19 mouse cellular contexts compared by ENCODE assay signal in genomic region chr9:121241366-121241765, GRCm38 (mm10). TPM values are rescaled to one million over a fixed set of nuclear protein-coding genes. Genes with fewer than 3 reads are reported as not detected.
DNase-seq lines count a peak whose midpoint lies in the region; ATAC-seq and TF ChIP-seq lines count a peak whose summit lies in the region.
"Had no signal": no experiment of that assay in that cellular context is flagged by ENCODE, and none has a peak within 500 bp of the region (broad histone marks: within the 10 kb centered on the region; RNA-seq: fewer than 3 reads in every experiment).

No protein-coding gene starts in this region.

- H3K27ac ChIP-seq in kidney, adult 2 months (ENCODE audit: insufficient read depth, low read depth, low read length): no peak overlapping the region
- no peak overlapping the region for H3K27ac ChIP-seq in kidney, embryonic 14.5 days (ENCODE audit: low read depth, low read length)
- no peak overlapping the region for H3K27ac ChIP-seq in midbrain, embryonic 13.5 days
- H3K27ac ChIP-seq in midbrain, postnatal 0 days (ENCODE audit: low read depth, low read length): no peak overlapping the region
- no peak overlapping the region for H3K27ac ChIP-seq in embryonic facial prominence, embryonic 15.5 days (replicated peaks)
- H3K27ac ChIP-seq in neural tube, embryonic 15.5 days (replicated peaks): no peak overlapping the region
- H3K27ac ChIP-seq: hindbrain, embryonic 10.5 days; liver, embryonic 12.5 days had no signal

- TF ChIP-seq POLR2A in kidney, adult 2 months (IDR thresholded peaks at IDR 0.05; ENCODE audit: low read depth, low read length): no peak

- no peak overlapping the region for H3K4me3 ChIP-seq in kidney, adult 2 months (ENCODE audit: insufficient read depth, low read depth, low read length)
- no peak overlapping the region for H3K4me3 ChIP-seq in kidney, embryonic 14.5 days (ENCODE audit: low read length)
- no peak overlapping the region for H3K4me3 ChIP-seq in midbrain, embryonic 13.5 days (replicated peaks)
- H3K4me3 ChIP-seq in midbrain, postnatal 0 days (ENCODE audit: low read depth, low read length): no peak overlapping the region
- H3K4me3 ChIP-seq in embryonic facial prominence, embryonic 15.5 days (replicated peaks): no peak overlapping the region
- no peak overlapping the region for H3K4me3 ChIP-seq in neural tube, embryonic 15.5 days (replicated peaks)
- H3K4me3 ChIP-seq: erythroblast, embryonic 14.5 days; hindbrain, embryonic 10.5 days; liver, embryonic 12.5 days; myocyte had no signal

- H3K36me3 ChIP-seq in kidney, adult 2 months (ENCODE audit: control insufficient read depth, insufficient read depth, low read length): no peaks in the 10 kb centered on the region
- H3K36me3 ChIP-seq in kidney, embryonic 14.5 days (ENCODE audit: control insufficient read depth, insufficient read depth, low read length): no peaks in the 10 kb centered on the region
- H3K36me3 ChIP-seq in midbrain, embryonic 13.5 days: no peaks in the 10 kb centered on the region
- no peaks in the 10 kb centered on the region for H3K36me3 ChIP-seq in midbrain, postnatal 0 days (ENCODE audit: insufficient read depth, low read length)
- H3K36me3 ChIP-seq in embryonic facial prominence, embryonic 15.5 days: no peaks in the 10 kb centered on the region
- no peaks in the 10 kb centered on the region for H3K36me3 ChIP-seq in neural tube, embryonic 15.5 days
- H3K36me3 ChIP-seq: G1E; hindbrain, embryonic 10.5 days; liver, embryonic 12.5 days had no signal

- TF ChIP-seq CTCF in kidney, adult 2 months (conservative IDR thresholded peaks at IDR 0.05; ENCODE audit: insufficient read depth, insufficient read length, low read depth, low read length): no peak
- TF ChIP-seq CTCF in midbrain, postnatal 0 days (IDR thresholded peaks at IDR 0.05): no peak

- ATAC-seq in kidney, embryonic 14.5 days (ENCODE audit: low FRiP score, low TSS enrichment): no peak
- 0 out of 2 replicates have a peak, but pooled peaks have one; percentile 40 for ATAC-seq in midbrain, embryonic 13.5 days
- ATAC-seq in midbrain, postnatal 0 days (ENCODE audit: low FRiP score): no peak
- ATAC-seq in embryonic facial prominence, embryonic 15.5 days (ENCODE audit: insufficient number of reproducible peaks, low FRiP score, low TSS enrichment, low read depth): 0 out of 2 replicates have a peak, but pooled peaks have one; percentile 43
- ATAC-seq in neural tube, embryonic 15.5 days (ENCODE audit: low FRiP score): no peak
- ATAC-seq: CD4-positive, CD25-positive, alpha-beta regulatory T cell, adult 4 months; forebrain, embryonic 14.5 days; liver, embryonic 12.5 days had no signal

- H3K4me1 ChIP-seq in kidney, adult 2 months (ENCODE audit: control insufficient read depth, insufficient read depth, low read length): no peaks in the 10 kb centered on the region
- H3K4me1 ChIP-seq in kidney, embryonic 14.5 days (ENCODE audit: control insufficient read depth, insufficient read depth, low read length): no peaks in the 10 kb centered on the region
- H3K4me1 ChIP-seq in midbrain, embryonic 13.5 days (replicated peaks): no peaks in the 10 kb centered on the region
- no peaks in the 10 kb centered on the region for H3K4me1 ChIP-seq in midbrain, postnatal 0 days (ENCODE audit: insufficient read depth, low read length)
- no peaks in the 10 kb centered on the region for H3K4me1 ChIP-seq in embryonic facial prominence, embryonic 15.5 days
- no peaks in the 10 kb centered on the region for H3K4me1 ChIP-seq in neural tube, embryonic 15.5 days
- H3K4me1 ChIP-seq: liver, embryonic 12.5 days had no signal

- no peak overlapping the region for H3K9ac ChIP-seq in kidney, embryonic 14.5 days (ENCODE audit: low read depth, low read length)
- no peak overlapping the region for H3K9ac ChIP-seq in midbrain, embryonic 13.5 days (replicated peaks)
- H3K9ac ChIP-seq in midbrain, postnatal 0 days (replicated peaks; ENCODE audit: low read length, poor library complexity, severe bottlenecking): no peak overlapping the region
- no peak overlapping the region for H3K9ac ChIP-seq in embryonic facial prominence, embryonic 15.5 days
- no peak overlapping the region for H3K9ac ChIP-seq in neural tube, embryonic 15.5 days (replicated peaks)
- H3K9ac ChIP-seq: liver, embryonic 12.5 days had no signal

- no peaks in the 10 kb centered on the region for H3K9me3 ChIP-seq in kidney, embryonic 14.5 days (ENCODE audit: control insufficient read depth, low read length)
- H3K9me3 ChIP-seq in midbrain, embryonic 13.5 days: no peaks in the 10 kb centered on the region
- H3K9me3 ChIP-seq in midbrain, postnatal 0 days (ENCODE audit: low read length): no peaks in the 10 kb centered on the region
- no peaks in the 10 kb centered on the region for H3K9me3 ChIP-seq in embryonic facial prominence, embryonic 15.5 days (replicated peaks)
- no peaks in the 10 kb centered on the region for H3K9me3 ChIP-seq in neural tube, embryonic 15.5 days (replicated peaks)
- H3K9me3 ChIP-seq: G1E; hindbrain, embryonic 10.5 days; liver, embryonic 12.5 days had no signal

- WGBS in kidney, adult 2 months: 81% methylated on average over 8 of the region's 8 CpGs
- WGBS in kidney, embryonic 14.5 days: 87% methylated on average over 8 of the region's 8 CpGs
- 86% methylated on average over 8 of the region's 8 CpGs for WGBS in midbrain, embryonic 13.5 days
- WGBS in midbrain, postnatal 0 days: 90% methylated on average over 8 of the region's 8 CpGs
- 78% methylated on average over 8 of the region's 8 CpGs for WGBS in embryonic facial prominence, embryonic 15.5 days
- WGBS in neural tube, embryonic 15.5 days: 82% methylated on average over 8 of the region's 8 CpGs

- H3K4me2 ChIP-seq in kidney, embryonic 14.5 days (replicated peaks; ENCODE audit: low read depth, low read length): no peak overlapping the region
- no peak overlapping the region for H3K4me2 ChIP-seq in midbrain, embryonic 13.5 days (replicated peaks)
- H3K4me2 ChIP-seq in midbrain, postnatal 0 days (ENCODE audit: low read depth, low read length, poor library complexity, severe bottlenecking): no peak overlapping the region
- no peak overlapping the region for H3K4me2 ChIP-seq in embryonic facial prominence, embryonic 15.5 days (replicated peaks)
- no peak overlapping the region for H3K4me2 ChIP-seq in neural tube, embryonic 15.5 days
- H3K4me2 ChIP-seq: liver, embryonic 12.5 days had no signal

- no peaks in the 10 kb centered on the region for H3K27me3 ChIP-seq in kidney, adult 2 months (replicated peaks; ENCODE audit: control insufficient read depth, insufficient read depth, low read length)
- H3K27me3 ChIP-seq in kidney, embryonic 14.5 days (ENCODE audit: control insufficient read depth, insufficient read depth, low read length): no peaks in the 10 kb centered on the region
- no peaks in the 10 kb centered on the region for H3K27me3 ChIP-seq in midbrain, embryonic 13.5 days
- H3K27me3 ChIP-seq in midbrain, postnatal 0 days (ENCODE audit: insufficient read depth, low read length): no peaks in the 10 kb centered on the region
- H3K27me3 ChIP-seq in embryonic facial prominence, embryonic 15.5 days: no peaks in the 10 kb centered on the region
- no peaks in the 10 kb centered on the region for H3K27me3 ChIP-seq in neural tube, embryonic 15.5 days (replicated peaks)

- DNase-seq in adrenal gland, postnatal 10 days: peak; percentile 0
- DNase-seq in adrenal gland, postnatal 36 days: no peak
- peak; percentile 0 for DNase-seq in kidney, adult 2 months
- DNase-seq in midbrain, postnatal 0 days (ENCODE audit: low spot score): no peak
- DNase-seq: cerebellum, adult 11 months; cerebellum, postnatal 25 days; gastrocnemius, postnatal 36 days; kidney, adult 18-20 months had no signal

RNA-seq across cellular contexts. Expression of gene Ulk4, which starts 35.6 kb away (rescaled TPM):
- total RNA-seq in adrenal gland, postnatal 10 days (2021): 1 to 10 TPM; 1.6 to 3.5 TPM
- total RNA-seq in adrenal gland, postnatal 36 days (2021): 1 to 10 TPM; 1.7 to 1.9 TPM
- 1.9 and 4.8 TPM in 2 replicates for polyA plus RNA-seq in kidney, adult 2 months (2012; rRNA removed)
- polyA plus RNA-seq in kidney, embryonic 14.5 days (2014; fragmentation: Nextera tagmentation; extraction: Ambion mirVana): 124 and 166 TPM in 2 replicates
- polyA plus RNA-seq in midbrain, embryonic 13.5 days (2015; fragmentation: Nextera tagmentation; extraction: Ambion mirVana): 151 and 159 TPM in 2 replicates
- 8.1 and 8.6 TPM in 2 replicates for total RNA-seq in midbrain, postnatal 0 days (2014; rRNA removed)
- polyA plus RNA-seq in midbrain, postnatal 0 days (2015; fragmentation: Nextera tagmentation; extraction: Ambion mirVana): 68.0 and 80.0 TPM in 2 replicates
- 143 and 159 TPM in 2 replicates for polyA plus RNA-seq in embryonic facial prominence, embryonic 15.5 days (2015; fragmentation: Nextera tagmentation; extraction: Ambion mirVana)
- 62.5 and 71.2 TPM in 2 replicates for polyA plus RNA-seq in neural tube, embryonic 15.5 days (2015; fragmentation: Nextera tagmentation; extraction: Ambion mirVana)

RNA-seq across cellular contexts. Expression of gene Trak1, which starts 55.9 kb away (rescaled TPM):
- 100 to 1,000 TPM in 1 of 2 experiments, 10 to 100 TPM in 1; 84.0 to 117 TPM for total RNA-seq in adrenal gland, postnatal 10 days (2021)
- 10 to 100 TPM; 68.0 to 75.3 TPM for total RNA-seq in adrenal gland, postnatal 36 days (2021)
- polyA plus RNA-seq in kidney, adult 2 months (2012; rRNA removed): 65.1 and 65.2 TPM in 2 replicates
- 10.8 and 15.4 TPM in 2 replicates for polyA plus RNA-seq in kidney, embryonic 14.5 days (2014; fragmentation: Nextera tagmentation; extraction: Ambion mirVana)
- polyA plus RNA-seq in midbrain, embryonic 13.5 days (2015; fragmentation: Nextera tagmentation; extraction: Ambion mirVana): 41.1 and 44.8 TPM in 2 replicates
- 107 and 154 TPM in 2 replicates for total RNA-seq in midbrain, postnatal 0 days (2014; rRNA removed)
- polyA plus RNA-seq in midbrain, postnatal 0 days (2015; fragmentation: Nextera tagmentation; extraction: Ambion mirVana): 58.7 and 61.6 TPM in 2 replicates
- 28.4 and 28.9 TPM in 2 replicates for polyA plus RNA-seq in embryonic facial prominence, embryonic 15.5 days (2015; fragmentation: Nextera tagmentation; extraction: Ambion mirVana)
- polyA plus RNA-seq in neural tube, embryonic 15.5 days (2015; fragmentation: Nextera tagmentation; extraction: Ambion mirVana): 50.9 and 52.9 TPM in 2 replicates

Comparison
In these comparisons a context has a peak if more than half of its experiments do, and no peak if none do; other contexts are left out.
1. DNase-seq: peak in adrenal gland, postnatal 10 days (single experiment) and kidney, adult 2 months (single experiment); none in adrenal gland, postnatal 36 days (0 of 2) and midbrain, postnatal 0 days (single experiment).
2. ATAC-seq: peak in midbrain, embryonic 13.5 days (single experiment) and embryonic facial prominence, embryonic 15.5 days (single experiment); none in kidney, embryonic 14.5 days (single experiment), midbrain, postnatal 0 days (single experiment) and neural tube, embryonic 15.5 days (single experiment).
3. RNA of gene Ulk4, which starts 35.6 kb away (polyA plus RNA-seq): 124 to 166 TPM in kidney, embryonic 14.5 days, 151 to 159 TPM in midbrain, embryonic 13.5 days, 143 to 159 TPM in embryonic facial prominence, embryonic 15.5 days, 68.0 to 80.0 TPM in midbrain, postnatal 0 days and 62.5 to 71.2 TPM in neural tube, embryonic 15.5 days; 1.9 to 4.8 TPM in kidney, adult 2 months; every median in the first group is over 10 times any median in the second.